ENCODE assay signal across 13 mouse cellular contexts in the genomic region with DNA sequence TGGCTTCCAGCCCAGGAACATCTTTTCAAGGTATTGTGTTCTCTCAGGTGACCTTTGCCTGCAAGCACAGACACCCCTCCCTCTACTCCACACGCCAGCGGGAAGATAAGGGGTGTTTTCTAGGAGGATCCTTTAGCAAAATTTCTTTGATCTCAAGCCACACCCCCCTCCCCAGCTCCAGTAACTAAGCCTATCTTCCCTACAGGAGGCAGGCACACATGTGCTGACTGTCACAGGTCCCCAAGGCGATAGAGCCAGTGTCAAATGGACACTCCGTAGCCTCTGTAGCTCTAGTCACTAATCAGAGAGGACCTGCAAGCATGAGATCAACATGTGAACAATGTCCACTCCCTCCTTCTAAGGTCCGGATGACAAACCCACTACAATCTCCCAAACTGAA.
A peak's percentile ranks its signal among the peaks of the same experiment; 100 is the strongest.
DNase-seq lines count a peak whose midpoint lies in the region; ATAC-seq lines count a peak whose summit lies in the region.
"Had no signal": no experiment of that assay in that cellular context is flagged by ENCODE, and none has a peak within 500 bp of the region (broad histone marks: within the 10 kb centered on the region; RNA-seq: fewer than 3 reads in every experiment).

No protein-coding gene starts in this region.

- no peak for DNase-seq in limb, embryonic 11.5 days (ENCODE audit: low spot score)
- DNase-seq in limb, embryonic 10.5 days (ENCODE audit: low spot score) = no peak
- DNase-seq in ovary, adult 18-20 months (ENCODE audit: low spot score) = peak; percentile 18
- no peak for DNase-seq in ovary, postnatal 36 days (ENCODE audit: low spot score)
- DNase-seq in yolk sac, embryonic 10.5 days (ENCODE audit: low spot score) = peak; percentile 38
- no peak for DNase-seq in gastrocnemius, postnatal 10 days

- H3K9me3 ChIP-seq in limb, embryonic 11.5 days (ENCODE audit: control insufficient read depth, low read length) = no peaks in the 10 kb centered on the region
- no peaks in the 10 kb centered on the region for H3K9me3 ChIP-seq in limb, embryonic 10.5 days (replicated peaks)
- no peaks in the 10 kb centered on the region for H3K9me3 ChIP-seq in embryonic facial prominence, embryonic 15.5 days (replicated peaks)
- H3K9me3 ChIP-seq: midbrain, embryonic 12.5 days had no signal

- no peak overlapping the region for H3K27ac ChIP-seq in limb, embryonic 11.5 days (replicated peaks; ENCODE audit: low read depth, low read length)
- no peak overlapping the region for H3K27ac ChIP-seq in limb, embryonic 10.5 days
- no peak overlapping the region for H3K27ac ChIP-seq in embryonic facial prominence, embryonic 15.5 days (replicated peaks)
- H3K27ac ChIP-seq: hindbrain, postnatal 0 days; kidney, postnatal 0 days; left cerebral cortex, adult 2 months; midbrain, embryonic 12.5 days had no signal

- H3K27me3 ChIP-seq in limb, embryonic 11.5 days (ENCODE audit: control insufficient read depth, insufficient read depth, low read length) = no peaks in the 10 kb centered on the region
- H3K27me3 ChIP-seq in limb, embryonic 10.5 days (ENCODE audit: low read depth, poor library complexity, severe bottlenecking) = peaks cover 33% of the 10 kb centered on the region
- H3K27me3 ChIP-seq in embryonic facial prominence, embryonic 15.5 days = 0 out of 2 replicates have a peak, but pooled peaks cover 6% of the 10 kb centered on the region

- 0 out of 2 replicates have a peak, but pooled peaks have one; percentile 31 for ATAC-seq in limb, embryonic 11.5 days (ENCODE audit: insufficient number of reproducible peaks, low FRiP score, low TSS enrichment, low read depth)
- peak; percentile 9; the same call in 1 of the 2 replicates for ATAC-seq in embryonic facial prominence, embryonic 15.5 days (ENCODE audit: insufficient number of reproducible peaks, low FRiP score, low TSS enrichment, low read depth)

- no peaks in the 10 kb centered on the region for H3K36me3 ChIP-seq in limb, embryonic 11.5 days (ENCODE audit: control insufficient read depth, insufficient read depth, low read length)
- H3K36me3 ChIP-seq in limb, embryonic 10.5 days = no peaks in the 10 kb centered on the region
- H3K36me3 ChIP-seq in embryonic facial prominence, embryonic 15.5 days = no peaks in the 10 kb centered on the region
- H3K36me3 ChIP-seq: heart, embryonic 12.5 days; midbrain, embryonic 12.5 days had no signal

- no peak overlapping the region for H3K9ac ChIP-seq in limb, embryonic 11.5 days (ENCODE audit: low read length)
- H3K9ac ChIP-seq in embryonic facial prominence, embryonic 15.5 days = no peak overlapping the region
- H3K9ac ChIP-seq: heart, embryonic 12.5 days; midbrain, embryonic 12.5 days had no signal

- H3K4me1 ChIP-seq in limb, embryonic 11.5 days (ENCODE audit: control insufficient read depth, insufficient read depth, low read length) = peaks cover 4% of the 10 kb centered on the region; the same call in 1 of the 2 replicates
- H3K4me1 ChIP-seq in limb, embryonic 10.5 days = peaks cover 13% of the 10 kb centered on the region
- H3K4me1 ChIP-seq in embryonic facial prominence, embryonic 15.5 days = peaks cover 11% of the 10 kb centered on the region
- H3K4me1 ChIP-seq: heart, embryonic 12.5 days; midbrain, embryonic 12.5 days had no signal

- H3K4me3 ChIP-seq in limb, embryonic 11.5 days (ENCODE audit: low read depth, low read length) = no peak overlapping the region
- H3K4me3 ChIP-seq in limb, embryonic 10.5 days = no peak overlapping the region
- H3K4me3 ChIP-seq in embryonic facial prominence, embryonic 15.5 days (replicated peaks) = no peak overlapping the region
- H3K4me3 ChIP-seq: heart, embryonic 12.5 days; midbrain, embryonic 12.5 days; myocyte had no signal

- 8% methylated on average over 5 of the region's 5 CpGs for WGBS in limb, embryonic 11.5 days
- WGBS in limb, embryonic 10.5 days = 14% methylated on average over 5 of the region's 5 CpGs
- WGBS in embryonic facial prominence, embryonic 15.5 days = 20% methylated on average over 5 of the region's 5 CpGs

- no peak overlapping the region for H3K4me2 ChIP-seq in limb, embryonic 11.5 days (ENCODE audit: low read depth, severe bottlenecking)
- no peak overlapping the region for H3K4me2 ChIP-seq in embryonic facial prominence, embryonic 15.5 days (replicated peaks)
- H3K4me2 ChIP-seq: heart, embryonic 12.5 days; midbrain, embryonic 12.5 days had no signal

Comparison
In these comparisons a context has a peak if more than half of its experiments do, and no peak if none do; other contexts are left out.
1. DNase-seq: peak in ovary, adult 18-20 months (single experiment) and yolk sac, embryonic 10.5 days (single experiment); none in limb, embryonic 11.5 days (single experiment), limb, embryonic 10.5 days (single experiment), ovary, postnatal 36 days (single experiment) and gastrocnemius, postnatal 10 days (single experiment).